Mouse (Mus musculus): Measurements from ENCODE around the gene Stx19. TPM values are rescaled to one million over a fixed set of nuclear protein-coding genes. Genes with fewer than 3 reads are reported as not detected.
A peak's percentile ranks its signal among the peaks of the same experiment; 100 is the strongest.

Stx19 gene
- total RNA-seq, 2 experiments from 2014 or later = not detected

DNA sequence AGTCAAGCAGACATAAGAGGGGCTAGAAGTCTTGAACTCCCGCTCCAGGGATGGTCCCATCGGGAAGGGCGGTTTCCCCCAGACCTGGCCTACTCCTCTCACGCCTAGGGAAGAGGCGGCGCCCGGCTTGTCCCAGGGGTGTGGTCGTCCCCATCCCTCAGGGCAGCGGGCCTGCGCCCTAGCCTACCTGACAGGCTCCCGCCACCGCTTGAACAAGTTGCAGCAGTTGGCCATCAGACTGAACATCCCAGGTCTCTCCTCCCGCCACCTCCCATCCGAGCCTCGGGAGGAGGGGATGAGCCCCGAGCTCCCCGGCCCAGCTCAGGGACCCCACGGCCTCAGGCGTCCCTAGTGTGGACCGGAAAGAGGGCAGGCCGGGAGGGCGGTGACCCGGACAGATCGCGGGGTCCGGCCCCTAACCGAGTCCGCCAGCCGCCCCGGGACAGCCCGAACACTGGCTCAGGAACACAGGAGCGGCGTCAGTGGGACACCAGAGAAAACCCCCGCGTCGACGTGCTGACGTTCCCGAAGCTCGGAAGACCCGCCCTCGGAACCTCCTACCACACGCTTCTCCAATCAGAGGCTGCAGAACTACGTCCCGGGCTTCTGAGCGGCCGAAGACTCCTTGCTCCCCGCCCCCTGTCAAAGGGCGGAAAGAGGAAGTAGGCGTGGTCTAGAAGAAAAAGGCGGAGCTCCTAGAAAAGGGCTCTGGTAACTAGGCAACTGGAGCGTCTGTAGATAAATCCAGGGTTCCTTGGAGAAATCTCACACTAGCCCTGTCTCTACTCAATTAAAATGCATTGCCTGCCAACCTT lies 32.2 kb downstream of the Stx19 start, which contains the start of gene Arl13b:
Gene Arl13b, minus strand, starts transcription at position 543 of the 815 bp plus-strand sequence.
- DNase-seq (ENCODE audit: low spot score in 2 of 2) = peak; percentile 86 to 97

DNA sequence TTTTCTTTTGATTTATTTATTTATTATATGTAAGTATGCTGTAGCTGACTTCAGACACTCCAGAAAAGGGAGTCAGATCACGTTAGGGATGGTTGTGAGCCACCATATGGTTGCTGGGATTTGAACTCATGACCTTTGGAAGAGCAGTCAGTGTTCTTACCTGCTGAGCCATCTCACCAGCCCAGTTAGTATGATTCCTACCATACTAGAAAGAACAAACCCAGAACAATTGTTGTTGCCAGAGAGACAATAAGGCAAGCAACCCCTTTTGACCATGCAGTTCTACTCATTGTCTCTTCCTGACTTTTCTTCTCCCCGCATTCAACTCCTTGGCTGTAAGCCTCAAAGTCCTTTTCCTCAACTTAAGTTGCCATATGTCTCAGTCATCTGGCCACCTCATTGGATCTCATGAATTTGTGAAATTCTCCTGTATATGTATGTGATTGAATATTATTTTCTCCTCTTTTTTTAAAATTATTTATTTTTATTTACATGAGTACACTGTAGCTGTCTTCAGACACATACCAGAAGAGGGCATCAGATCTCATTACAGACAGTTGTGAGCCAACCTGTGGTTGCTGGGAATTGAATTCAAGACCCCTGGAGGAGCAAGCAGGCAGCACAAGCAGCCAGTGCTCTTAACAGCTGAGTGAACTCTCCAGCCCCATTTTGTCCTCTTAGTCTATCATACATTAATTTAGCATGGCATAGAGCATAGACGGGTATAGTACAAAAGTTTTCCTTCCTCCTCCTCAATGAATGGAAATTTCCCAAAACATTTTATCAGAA lies 38.2 kb downstream of the Stx19 start:
- no peak for DNase-seq (ENCODE audit: low spot score in 2 of 2)

DNA sequence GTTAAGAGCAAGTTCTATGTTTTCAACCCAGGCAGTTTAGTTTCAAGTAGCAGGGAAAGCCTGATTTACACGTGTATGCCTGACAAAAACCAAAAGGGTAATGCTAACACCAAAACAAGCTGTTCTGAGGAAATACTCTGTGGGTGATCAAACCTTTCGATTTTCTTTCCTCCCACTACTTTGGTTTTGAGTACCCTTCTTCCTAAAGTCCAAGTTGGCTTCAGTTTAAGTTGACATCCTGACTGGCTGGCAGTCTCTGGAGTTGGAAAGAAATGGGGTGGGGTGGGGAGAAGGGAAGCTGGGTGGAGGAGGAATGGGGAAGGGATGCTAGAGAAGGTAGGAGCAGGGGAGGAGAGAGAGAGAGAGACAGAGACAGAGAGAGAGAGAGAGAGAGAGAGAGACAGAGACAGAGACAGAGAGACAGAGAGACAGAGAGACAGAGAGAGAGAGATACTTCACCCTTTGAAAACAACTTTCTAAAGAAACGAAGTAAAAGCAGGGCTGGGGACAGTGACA lies 39.2 kb downstream of the Stx19 start:
- no peak for DNase-seq (ENCODE audit: low spot score in 2 of 2)

DNA sequence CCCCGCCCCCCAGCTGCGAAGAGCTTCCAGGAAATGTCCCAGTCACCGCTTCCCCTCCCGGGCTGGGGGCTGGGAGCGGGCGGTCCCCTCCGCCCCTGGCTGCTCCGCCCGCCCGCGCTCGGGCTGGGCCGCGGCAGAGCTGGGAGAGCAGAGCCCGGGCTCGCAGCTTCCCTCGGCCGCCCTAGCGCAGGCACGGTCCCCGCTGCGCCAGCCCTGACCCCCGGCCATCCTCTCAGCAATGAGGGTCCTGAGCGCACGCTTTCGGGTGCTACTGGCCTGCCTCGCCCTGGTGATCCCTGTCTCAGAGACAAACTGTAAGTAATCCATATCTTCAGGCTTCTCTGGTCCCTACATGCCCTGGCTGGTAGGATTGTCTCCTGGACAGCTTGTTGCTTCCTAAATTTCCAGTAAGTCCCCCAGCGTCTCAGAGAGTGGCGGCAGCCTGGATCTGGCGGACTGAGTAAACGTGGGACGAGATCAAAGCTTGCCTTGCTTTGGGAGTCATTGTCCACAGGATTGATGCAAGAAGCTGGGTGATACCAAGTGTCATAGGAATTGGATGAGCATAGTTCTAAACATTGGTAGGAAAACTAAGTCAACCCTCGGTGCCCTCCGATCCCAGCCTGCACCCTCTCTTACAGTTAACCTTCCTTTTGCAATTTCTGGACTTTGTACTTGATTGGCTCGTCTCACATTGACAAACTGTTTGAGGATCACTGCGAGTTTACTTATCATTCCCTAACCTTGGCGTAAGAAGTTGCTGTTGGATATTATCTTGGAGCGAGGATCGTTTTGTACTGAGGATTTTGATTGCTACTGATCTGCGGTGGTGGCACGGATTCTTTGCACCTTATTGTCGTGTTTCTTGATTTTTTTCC lies 40.0 kb downstream of the Stx19 start, which contains the start of gene Pros1:
Gene Pros1, plus strand, starts transcription at position 117 of the 878 bp plus-strand sequence.
- DNase-seq (ENCODE audit: low spot score in 2 of 2) = peak; percentile 19 to 28

DNA sequence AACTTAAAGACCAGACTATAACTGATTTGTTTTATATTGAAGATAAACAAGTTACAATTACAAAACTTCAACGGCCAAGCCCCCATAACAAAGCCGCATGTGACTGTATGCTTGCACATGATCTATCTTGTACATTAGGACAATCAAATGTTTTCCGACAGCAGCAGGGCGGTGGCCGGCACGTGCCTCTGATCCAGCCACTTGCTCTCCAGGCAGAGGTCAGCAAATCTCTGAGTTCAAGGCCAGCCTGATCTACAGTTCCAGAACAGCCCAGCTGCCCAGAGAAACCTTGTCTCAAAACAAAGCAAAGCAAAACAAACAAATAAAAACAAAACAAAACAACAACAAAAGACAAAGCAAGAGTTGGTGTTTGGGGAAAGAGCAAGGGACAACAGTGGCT lies 40.9 kb downstream of the Stx19 start:
- DNase-seq (ENCODE audit: low spot score in 2 of 2) = no peak

DNA sequence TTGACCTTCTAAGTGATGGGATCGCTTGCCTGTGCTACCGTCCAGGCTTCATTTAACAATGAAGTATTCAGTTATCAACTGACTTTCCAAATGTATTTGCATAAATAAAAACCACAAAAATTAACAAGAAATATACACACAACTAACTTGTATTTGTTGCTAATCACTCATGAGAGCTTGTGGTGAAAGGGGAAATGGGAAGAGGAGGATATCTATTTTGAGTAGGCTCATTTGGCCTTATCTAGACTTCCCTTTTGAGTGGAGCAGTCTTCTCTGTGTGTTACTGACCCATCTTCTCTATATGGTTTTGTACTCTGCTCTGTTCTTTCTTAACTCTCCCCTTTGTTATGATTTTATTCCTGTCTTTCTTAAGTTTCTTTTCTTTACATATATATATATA lies 41.8 kb downstream of the Stx19 start:
- no peak for DNase-seq (ENCODE audit: low spot score in 2 of 2)

DNA sequence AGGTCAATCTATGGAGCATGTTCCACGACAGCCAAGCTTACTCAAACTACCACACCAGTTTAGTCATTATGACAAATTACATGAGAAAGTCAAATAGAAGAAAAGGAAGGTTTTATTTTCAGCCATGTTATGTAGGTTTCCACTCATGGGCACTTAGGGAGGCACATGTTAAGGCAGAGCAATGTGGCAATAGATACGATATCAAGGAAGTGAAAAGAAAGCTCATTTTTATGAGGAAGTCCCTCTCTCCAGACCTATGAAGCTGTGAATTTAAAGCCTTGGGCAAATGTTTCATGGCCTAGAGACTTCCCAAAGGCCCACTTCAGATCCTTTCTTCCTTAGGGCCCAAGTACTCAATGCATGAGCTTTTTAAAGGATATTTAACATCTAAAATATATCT lies 43.0 kb downstream of the Stx19 start:
- DNase-seq (ENCODE audit: low spot score in 2 of 2) = no peak

DNA sequence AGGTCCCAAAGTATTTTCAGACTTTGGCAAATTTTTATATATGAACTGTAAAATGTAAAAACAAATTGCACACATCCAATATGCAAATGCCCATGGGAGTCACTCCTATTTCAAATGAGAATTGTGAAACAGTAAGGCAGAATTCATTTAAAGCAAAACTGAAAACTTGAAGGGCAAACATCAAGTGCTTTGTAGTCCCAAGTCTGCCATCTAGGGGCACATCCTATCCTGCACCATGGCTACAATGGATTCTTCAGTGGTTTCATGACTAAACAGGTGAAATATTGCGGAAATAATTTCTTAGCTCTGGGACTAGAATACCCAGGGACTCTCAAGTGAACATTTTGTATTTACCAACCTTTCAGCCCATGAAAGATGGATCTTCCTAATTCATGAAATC lies 43.5 kb downstream of the Stx19 start:
- DNase-seq (ENCODE audit: low spot score in 2 of 2) = no peak

DNA sequence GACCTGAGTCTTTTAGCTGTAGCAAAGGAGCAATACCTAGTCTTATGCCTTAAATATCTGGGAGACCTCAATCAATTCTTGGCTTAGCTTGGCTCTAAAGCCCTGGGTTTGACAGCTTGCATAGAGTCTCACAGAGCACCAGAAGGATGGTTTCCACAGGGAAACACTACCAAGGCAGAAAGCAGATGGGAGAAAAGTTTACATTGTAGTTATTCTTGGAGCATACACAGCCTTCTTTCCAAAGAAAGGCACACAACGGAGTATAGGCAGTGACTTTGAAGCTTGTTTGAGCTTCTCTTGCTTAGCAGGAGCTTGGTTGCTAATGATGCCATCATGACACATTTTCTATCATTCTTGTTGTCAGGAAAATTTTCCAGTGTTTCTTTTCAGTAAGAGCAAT lies 45.7 kb downstream of the Stx19 start:
- no peak for DNase-seq (ENCODE audit: low spot score in 2 of 2)

DNA sequence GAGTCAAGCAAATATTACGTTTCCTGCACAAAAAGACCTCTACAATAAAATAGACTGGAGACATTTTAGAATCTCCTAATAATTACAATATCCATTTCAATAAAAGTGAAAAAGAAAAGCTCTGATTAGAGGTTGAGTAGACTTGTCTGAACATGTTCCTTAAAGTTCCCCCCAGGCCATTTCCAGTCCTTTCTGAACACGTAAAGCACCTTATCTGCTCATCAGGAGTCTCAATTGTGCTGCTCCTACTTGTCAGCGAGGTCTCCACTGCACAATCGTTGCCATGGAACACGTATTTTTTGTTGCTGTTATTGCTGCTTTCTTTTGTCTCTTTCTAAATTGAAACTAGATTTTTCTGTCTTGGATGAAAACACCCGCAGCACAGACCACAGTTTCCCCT lies 47.0 kb downstream of the Stx19 start:
- DNase-seq (ENCODE audit: low spot score in 2 of 2) = peak in 1 of 2 experiments; percentile 24

DNA sequence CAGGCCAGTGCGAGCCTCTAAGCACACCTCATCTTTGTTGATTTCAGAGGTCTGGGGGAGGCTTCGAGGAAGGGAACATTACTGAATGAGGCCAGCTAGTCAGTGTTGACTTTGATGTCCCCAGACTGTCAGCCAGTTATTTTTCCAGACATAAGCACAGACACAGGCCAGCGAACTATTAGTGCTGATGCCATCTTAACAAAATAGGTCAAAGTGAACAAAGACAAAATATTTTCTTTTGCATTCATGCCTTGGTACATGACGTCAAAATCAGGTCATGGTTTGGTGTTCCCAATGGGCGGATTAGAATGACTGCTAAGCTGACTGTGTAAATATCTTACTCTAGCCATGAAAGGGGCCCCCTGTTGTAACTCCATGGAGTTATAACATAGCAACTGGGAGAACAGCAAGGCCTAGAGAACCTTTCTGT lies 58.2 kb downstream of the Stx19 start:
- DNase-seq (ENCODE audit: low spot score in 2 of 2) = no peak

DNA sequence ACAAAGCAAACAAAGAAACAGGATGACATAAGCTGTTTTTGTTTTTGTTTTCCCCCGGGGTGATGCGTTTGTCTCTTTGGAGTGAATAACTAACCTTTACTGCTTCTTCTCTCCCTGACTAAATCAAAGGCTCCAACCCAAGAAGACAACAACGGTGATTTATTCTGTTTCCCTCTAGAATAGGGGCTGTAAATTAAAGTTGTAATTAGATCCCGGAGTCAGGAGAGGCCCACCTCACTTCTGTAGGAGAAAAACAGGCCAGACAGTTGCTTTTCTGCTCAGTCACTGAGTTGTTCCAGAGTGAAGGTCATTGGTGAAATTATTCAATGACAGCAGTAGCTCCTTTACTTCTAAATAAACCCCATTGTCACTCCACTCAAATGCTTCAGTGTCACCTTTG lies 58.7 kb downstream of the Stx19 start:
- no peak for DNase-seq (ENCODE audit: low spot score in 2 of 2)

Small RNA genes within 50 kb of the gene (microRNA-seq; reads per million reads assigned to microRNA genes)
- gene Gm25986 = 0 reads per million in 2 experiments

Other genes starting within 250 kb of the Stx19 start
- 10 to 100 TPM; 10.3 to 14.8 TPM for gene Nsun3, start 27.9 kb upstream of the Stx19 start, total RNA-seq (2021)
- gene Arl13b, start 32.4 kb downstream of the Stx19 start, total RNA-seq (2021) = 10 to 100 TPM; 10.9 to 11.7 TPM
- 1 to 10 TPM; 8.1 to 9.0 TPM for gene Pros1, start 39.6 kb downstream of the Stx19 start, total RNA-seq (2021)

Measured in layer of hippocampus, postnatal 14 days (tissue).